Mouse (Mus musculus) CH12.LX (cell line): ENCODE data around the gene Zfyve28. TPM values are rescaled to one million over a fixed set of nuclear protein-coding genes. Genes with fewer than 3 reads are reported as not detected.

Source experiments
- DNase-seq: peaks from one replicate; pipeline ENCODE4 v3.0.0-alpha.2; 2013; ENCODE audit errors: extremely low read depth
- H3K27ac ChIP-seq: 2 replicates; pipeline ENCODE4 v1.5.1; 2012; ENCODE audit warnings: low read depth, mild to moderate bottlenecking, control low read depth, moderate library complexity; ENCODE audit not compliant: insufficient read depth
- H3K27me3 ChIP-seq: replicated peaks from 2 replicates; pipeline ENCODE3; 2012; ENCODE audit warnings: inconsistent platforms
- H3K36me3 ChIP-seq, 2 experiments: replicated peaks in 1 of 2; 2 replicates each; pipeline versions ENCODE3 to v1.6.1; 2012; ENCODE audit warnings: inconsistent platforms in 1 of 2, low read length in 1 of 2, mild to moderate bottlenecking in 1 of 2, mixed read lengths in 1 of 2, moderate library complexity in 1 of 2; ENCODE audit not compliant: control insufficient read depth in 1 of 2, insufficient read depth in 1 of 2
- H3K4me1 ChIP-seq, 2 experiments: 2 replicates each; pipeline ENCODE4 v1.6.1; 2012; ENCODE audit warnings: inconsistent platforms in 1 of 2, moderate library complexity in 1 of 2; ENCODE audit not compliant: insufficient read depth in 2 of 2, control insufficient read depth in 1 of 2
- H3K4me2 ChIP-seq: 2 replicates; pipeline ENCODE4 v1.6.1; 2012; ENCODE audit warnings: low read depth, mild to moderate bottlenecking, control low read depth; ENCODE audit not compliant: poor library complexity, insufficient read depth, severe bottlenecking
- H3K4me3 ChIP-seq, 3 experiments: fragments of 150-350 bp in 1 of 3; sonication (generic) in 1 of 3; replicated peaks in 1 of 3; 2 replicates each; pipeline versions ENCODE3 to v1.5.1; 2011 to 2012; ENCODE audit warnings: low read depth in 2 of 3, low read length in 2 of 3, mild to moderate bottlenecking in 2 of 3, moderate library complexity in 2 of 3, control low read depth in 1 of 3, improper control_type of control experiment in 1 of 3, inconsistent platforms in 1 of 3, mixed read lengths in 1 of 3; ENCODE audit not compliant: poor library complexity in 1 of 3
- H3K79me2 ChIP-seq: replicated peaks from 2 replicates; pipeline ENCODE4 v1.6.1; 2012; ENCODE audit warnings: mild to moderate bottlenecking, moderate library complexity; ENCODE audit not compliant: control insufficient read depth, poor library complexity, insufficient read depth, severe bottlenecking; ENCODE audit errors: extremely low read depth
- H3K9ac ChIP-seq: 2 replicates; pipeline ENCODE4 v1.6.1; 2012; ENCODE audit warnings: low read depth, mild to moderate bottlenecking, control low read depth, moderate library complexity; ENCODE audit not compliant: insufficient read depth
- H3K9me3 ChIP-seq: replicated peaks from 2 replicates; pipeline ENCODE3; 2012; ENCODE audit warnings: low read length, inconsistent platforms, mixed read lengths
- CHD2 ChIP-seq: IDR thresholded peaks from 2 replicates; pipeline ENCODE4 v1.6.1; 2011; ENCODE audit warnings: low read length, improper control_type of control experiment
- ELF1 ChIP-seq: IDR thresholded peaks from 2 replicates; pipeline ENCODE4 v1.6.1; 2014; ENCODE audit warnings: low read depth, mild to moderate bottlenecking, inconsistent platforms, low read length, improper control_type of control experiment
- EP300 ChIP-seq: IDR thresholded peaks from 2 replicates; pipeline ENCODE4 v1.6.1; 2011; ENCODE audit warnings: low read length, improper control_type of control experiment
- GABPA ChIP-seq: IDR thresholded peaks from 2 replicates; pipeline ENCODE4 v1.6.1; 2012; ENCODE audit warnings: low read depth, low read length, improper control_type of control experiment, inconsistent platforms; ENCODE audit not compliant: insufficient replicate concordance
- HCFC1 ChIP-seq: IDR thresholded peaks from 2 replicates; pipeline ENCODE4 v1.6.1; 2012; ENCODE audit warnings: low read depth, mild to moderate bottlenecking, inconsistent platforms, low read length, improper control_type of control experiment
- IRF4 ChIP-seq: IDR thresholded peaks from 2 replicates; pipeline ENCODE4 v1.6.1; 2014; ENCODE audit warnings: low read depth, mild to moderate bottlenecking, inconsistent platforms, low read length, improper control_type of control experiment
- JUN ChIP-seq: IDR thresholded peaks from 2 replicates; pipeline ENCODE4 v1.6.1; 2011; ENCODE audit warnings: low read depth, mild to moderate bottlenecking, low read length, improper control_type of control experiment, moderate library complexity; ENCODE audit not compliant: insufficient read depth
- JUND ChIP-seq: conservative IDR thresholded peaks from 2 replicates; pipeline ENCODE4 v1.6.1; 2011; ENCODE audit warnings: low read depth, low read length, improper control_type of control experiment
- MAX ChIP-seq: IDR thresholded peaks from 2 replicates; pipeline ENCODE4 v1.6.1; 2011; ENCODE audit warnings: low read length, improper control_type of control experiment
- MAZ ChIP-seq: IDR thresholded peaks from 2 replicates; pipeline ENCODE4 v1.6.1; 2012; ENCODE audit warnings: low read depth, mild to moderate bottlenecking, inconsistent platforms, low read length, improper control_type of control experiment, moderate library complexity
- MYC ChIP-seq: IDR thresholded peaks from 2 replicates; pipeline ENCODE4 v1.6.1; 2011; ENCODE audit warnings: low read depth, mild to moderate bottlenecking, improper control_type of control experiment, low read length
- NRF1 ChIP-seq: IDR thresholded peaks from 2 replicates; pipeline ENCODE4 v1.6.1; 2014; ENCODE audit warnings: low read depth, mild to moderate bottlenecking, inconsistent platforms, low read length, improper control_type of control experiment, moderate library complexity
- PAX5 ChIP-seq: IDR thresholded peaks from 2 replicates; pipeline ENCODE4 v1.6.1; 2012; ENCODE audit warnings: low read length, inconsistent platforms, mixed read lengths
- POLR2AphosphoS2 ChIP-seq: IDR thresholded peaks from 2 replicates; pipeline ENCODE4 v1.6.1; 2011; ENCODE audit warnings: low read depth, low read length, improper control_type of control experiment
- RCOR1 ChIP-seq: conservative IDR thresholded peaks from 2 replicates; pipeline ENCODE4 v1.6.1; 2012; ENCODE audit warnings: low read depth, mild to moderate bottlenecking, inconsistent platforms, low read length, improper control_type of control experiment
- SMC3 ChIP-seq: IDR thresholded peaks from 2 replicates; pipeline ENCODE4 v1.6.1; 2011; ENCODE audit warnings: low read depth, low read length, improper control_type of control experiment
- TBP ChIP-seq: conservative IDR thresholded peaks from 2 replicates; pipeline ENCODE4 v1.6.1; 2011; ENCODE audit warnings: low read depth, low read length, improper control_type of control experiment
- TCF12 ChIP-seq: IDR thresholded peaks from 2 replicates; pipeline ENCODE4 v1.6.1; 2014; ENCODE audit warnings: low read depth, mild to moderate bottlenecking, inconsistent platforms, low read length, improper control_type of control experiment
- USF2 ChIP-seq: conservative IDR thresholded peaks from 2 replicates; pipeline ENCODE4 v1.6.1; 2011; ENCODE audit warnings: low read depth, low read length, improper control_type of control experiment
- ZKSCAN1 ChIP-seq: IDR thresholded peaks from 2 replicates; pipeline ENCODE4 v1.6.1; 2012; ENCODE audit warnings: low read depth, inconsistent platforms, low read length, improper control_type of control experiment, borderline replicate concordance
- ZMIZ1 ChIP-seq: IDR thresholded peaks from 2 replicates; pipeline ENCODE4 v1.6.1; 2012; ENCODE audit warnings: low read depth, mild to moderate bottlenecking, inconsistent platforms, low read length, improper control_type of control experiment
- ZNF384 ChIP-seq: IDR thresholded peaks from 2 replicates; pipeline ENCODE4 v1.6.1; 2012; ENCODE audit warnings: low read depth, low read length, improper control_type of control experiment, inconsistent platforms
- dilution Hi-C: fragments of 300-500 bp; cut with MboI; formaldehyde crosslinking; loops from 2 replicates; pipeline ENCODE4 v1.14.3; 2020; ENCODE audit warnings: low sequenced_read_pairs; ENCODE audit not compliant: extremely low pct_unique_long_range_greater_than_20kb, extremely low pct_ligation_motif_present
- in situ Hi-C: fragments of 300-500 bp; cut with MboI; formaldehyde crosslinking; loops from 3 replicates; pipeline ENCODE4 v1.14.3; 2019; ENCODE audit warnings: low sequenced_read_pairs, low pct_ligation_motif_present, low pct_unique_long_range_greater_than_20kb, mixed read lengths
- polyA plus RNA-seq: library from polyadenylated mRNA; unstranded; fragments of >175 nt; gene quantifications from 2 replicates; pipeline ENCODE4 v1.2.1, GENCODE M21; 2012; ENCODE audit warnings: low read depth; ENCODE audit not compliant: insufficient read length
- total RNA-seq, 2 experiments: library from RNA; depleted of rRNA; stranded (reverse); fragments of 300-350 nt in 1 of 2; fragments of >200 nt in 1 of 2; gene quantifications; 2 replicates each; pipeline ENCODE4 v1.2.3; 2012 to 2014

The Zfyve28 gene
- total and polyA plus RNA-seq, 3 experiments: 1.7 to 2.8 (median 2.0) TPM

GRCm38 (mm10) chr5:34274676-34275293, 13.5 kb downstream of the Zfyve28 start:
- peaks cover 15 to 45% of the 10 kb centered on the region in 2 experiments for H3K4me1 ChIP-seq
- dilution Hi-C loops (no loop called here), in situ Hi-C loops (no loop called here)
- H3K4me2 ChIP-seq: no peak overlapping the region
- no peak overlapping the region for H3K9ac ChIP-seq
- no peaks in the 10 kb centered on the region for H3K27me3 ChIP-seq
- H3K27ac ChIP-seq: no peak overlapping the region
- no peak for TF ChIP-seq GABPA
- TF ChIP-seq PAX5: no peak
- TF ChIP-seq MAX: no peak
- no peak for TF ChIP-seq MAZ
- no peak for TF ChIP-seq JUND
- TF ChIP-seq MYC: no peak
- TF ChIP-seq ZKSCAN1: no peak
- TF ChIP-seq HCFC1: no peak
- no peak for TF ChIP-seq SMC3
- no peak for TF ChIP-seq EP300
- TF ChIP-seq IRF4: no peak
- TF ChIP-seq RCOR1: no peak
- no peak for TF ChIP-seq TCF12
- TF ChIP-seq JUN: no peak
- no peak for TF ChIP-seq NRF1
- no peak for TF ChIP-seq ZMIZ1
- TF ChIP-seq TBP: no peak
- TF ChIP-seq CHD2: no peak
- no peak for TF ChIP-seq USF2
- no peak for TF ChIP-seq POLR2AphosphoS2
- DNase-seq: no peak
- H3K36me3 ChIP-seq: no peaks in the 10 kb centered on the region
- no peaks in the 10 kb centered on the region for H3K9me3 ChIP-seq
- no peaks in the 10 kb centered on the region for H3K79me2 ChIP-seq
- no peak overlapping the region for H3K4me3 ChIP-seq

- no peaks in the 10 kb centered on the region for H3K27me3 ChIP-seq
- no peak overlapping the region for H3K4me3 ChIP-seq
- TF ChIP-seq ELF1 (no peak), IRF4 (no peak), CHD2 (no peak), ZNF384 (no peak), GABPA (no peak)
- no peaks in the 10 kb centered on the region for H3K36me3 ChIP-seq
- peaks cover 15 to 45% of the 10 kb centered on the region in 2 experiments for H3K4me1 ChIP-seq
- in situ Hi-C loops: no loop called here
- no peaks in the 10 kb centered on the region for H3K9me3 ChIP-seq
- no peak for DNase-seq
- no peak overlapping the region for H3K27ac ChIP-seq
- dilution Hi-C loops: no loop called here
- H3K79me2 ChIP-seq: no peaks in the 10 kb centered on the region
- no peak overlapping the region for H3K9ac ChIP-seq
- H3K4me2 ChIP-seq: no peak overlapping the region
These were observed 14.0 kb downstream of the Zfyve28 start for GRCm38 (mm10) chr5:34274268-34274667.
